Mouse (Mus musculus) MEL (cell line): ENCODE data around the gene She.

Experiments
- CHD2 ChIP-seq: IDR thresholded peaks from 2 replicates; pipeline ENCODE4 v1.6.1; 2011; ENCODE audit warnings: low read length, improper control_type of control experiment
- CTCF ChIP-seq, 3 experiments: IDR thresholded peaks in 2 of 3; conservative IDR thresholded peaks in 1 of 3; 2 replicates each; pipeline ENCODE4 v1.5.1; 2011 to 2012; ENCODE audit warnings: low read length in 3 of 3, low read depth in 2 of 3, mild to moderate bottlenecking in 2 of 3, improper control_type of control experiment in 1 of 3, inconsistent platforms in 1 of 3, mixed read lengths in 1 of 3, moderate library complexity in 1 of 3; ENCODE audit not compliant: control insufficient read depth in 1 of 3, insufficient read depth in 1 of 3, poor library complexity in 1 of 3, severe bottlenecking in 1 of 3
- E2F4 ChIP-seq: IDR thresholded peaks from 2 replicates; pipeline ENCODE4 v1.6.1; 2011; ENCODE audit warnings: low read depth, low read length, improper control_type of control experiment, borderline replicate concordance
- EP300 ChIP-seq, 2 experiments: IDR thresholded peaks; 2 replicates each; pipeline ENCODE4 v1.6.1; 2011; ENCODE audit warnings: improper control_type of control experiment in 2 of 2, low read length in 2 of 2, low read depth in 1 of 2, mild to moderate bottlenecking in 1 of 2
- MYC ChIP-seq: IDR thresholded peaks from 2 replicates; pipeline ENCODE4 v1.6.1; 2011; ENCODE audit warnings: low read depth, mild to moderate bottlenecking, low read length, improper control_type of control experiment, moderate library complexity
- POLR2A ChIP-seq, 2 experiments: IDR thresholded peaks; 2 replicates each; pipeline ENCODE4 v1.6.1; 2011 to 2012; ENCODE audit warnings: low read length in 2 of 2, mild to moderate bottlenecking in 2 of 2, control low read depth in 1 of 2, improper control_type of control experiment in 1 of 2, low read depth in 1 of 2, moderate library complexity in 1 of 2; ENCODE audit not compliant: control insufficient read depth in 1 of 2, insufficient read depth in 1 of 2, poor library complexity in 1 of 2
- UBTF ChIP-seq: IDR thresholded peaks from 2 replicates; pipeline ENCODE4 v1.6.1; 2012; ENCODE audit warnings: low read depth, mild to moderate bottlenecking, inconsistent platforms, low read length, improper control_type of control experiment, moderate library complexity, borderline replicate concordance; ENCODE audit not compliant: insufficient read depth
- USF2 ChIP-seq, 2 experiments: IDR thresholded peaks; 2 replicates each; pipeline ENCODE4 v1.6.1; 2011 to 2012; ENCODE audit warnings: improper control_type of control experiment in 2 of 2, low read length in 2 of 2, borderline replicate concordance in 1 of 2, inconsistent platforms in 1 of 2, low read depth in 1 of 2, mild to moderate bottlenecking in 1 of 2; ENCODE audit not compliant: insufficient read depth in 1 of 2

GRCm38 (mm10) chr3:89847596-89847995 is 16.4 kb downstream of the She start:
- TF ChIP-seq CTCF (IDR thresholded peaks at IDR 0.05 in 2 of 3, conservative IDR thresholded peaks at IDR 0.05 in 1 of 3; ENCODE audit: control insufficient read depth in 1 of 3, insufficient read depth in 1 of 3, low read depth in 2 of 3, low read length in 3 of 3, poor library complexity in 1 of 3, severe bottlenecking in 1 of 3): no peak
- no peak for TF ChIP-seq E2F4
- no peak for TF ChIP-seq CHD2
- TF ChIP-seq MYC: no peak
- TF ChIP-seq USF2 (IDR thresholded peaks at IDR 0.05; ENCODE audit: borderline replicate concordance in 1 of 2, insufficient read depth in 1 of 2, low read depth in 1 of 2, low read length in 2 of 2): no peak
- TF ChIP-seq EP300 (IDR thresholded peaks at IDR 0.05; ENCODE audit: low read depth in 1 of 2, low read length in 2 of 2): no peak
- TF ChIP-seq POLR2A (IDR thresholded peaks at IDR 0.05; ENCODE audit: control insufficient read depth in 1 of 2, insufficient read depth in 1 of 2, low read depth in 1 of 2, low read length in 2 of 2, poor library complexity in 1 of 2): no peak
- no peak for TF ChIP-seq UBTF
